17 mouse cellular contexts compared by ENCODE assay signal in the genomic region with DNA sequence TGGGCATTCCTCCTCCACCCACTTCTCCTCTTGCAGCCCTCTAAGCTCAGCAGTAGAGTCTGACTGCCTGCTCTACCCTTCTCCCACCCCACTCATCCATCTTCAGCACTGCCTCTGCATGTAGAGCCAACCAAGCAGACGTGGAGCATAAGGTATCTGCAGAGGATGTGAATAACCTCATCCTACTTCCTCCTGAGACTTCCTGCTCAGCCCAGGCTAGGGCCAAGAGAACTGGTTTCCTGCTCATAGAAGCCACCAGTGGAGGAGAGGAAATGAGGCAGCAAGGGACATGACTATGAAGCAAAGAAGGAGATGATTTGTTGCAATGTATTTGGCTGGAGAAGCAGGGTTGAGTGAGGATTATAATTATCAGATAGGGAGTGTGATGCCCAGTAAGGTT.
DNase-seq lines count a peak whose midpoint lies in the region; ATAC-seq lines count a peak whose summit lies in the region.
"Had no signal": no experiment of that assay in that cellular context is flagged by ENCODE, and none has a peak within 500 bp of the region (broad histone marks: within the 10 kb centered on the region; RNA-seq: fewer than 3 reads in every experiment).

No protein-coding gene starts in this region.

- peak; percentile 24 for DNase-seq in heart, adult 8-10 months (ENCODE audit: low spot score)
- no peak for DNase-seq in heart, embryonic 10.5 days (ENCODE audit: low spot score)
- DNase-seq in right cerebral cortex, adult 18-20 months, result peak; percentile 0
- DNase-seq in right cerebral cortex, postnatal 36 days (ENCODE audit: low spot score in 2 of 2), result no peak
- peak; percentile 8 for DNase-seq in heart, postnatal 4 days
- no peak for DNase-seq in spleen, postnatal 36 days (ENCODE audit: low spot score in 2 of 2)
- DNase-seq in left cerebral cortex, adult 11 months (ENCODE audit: low spot score), result no peak
- DNase-seq: cerebellum, adult 9-10 months; gastrocnemius, postnatal 10 days; right cerebral cortex, postnatal 25 days had no signal

- no peaks in the 10 kb centered on the region for H3K9me3 ChIP-seq in heart, embryonic 10.5 days
- H3K9me3 ChIP-seq in liver, embryonic 16.5 days (replicated peaks; ENCODE audit: control insufficient read depth, low read length), result no peaks in the 10 kb centered on the region
- H3K9me3 ChIP-seq: embryonic facial prominence, embryonic 12.5 days; forebrain, embryonic 12.5 days; stomach, embryonic 15.5 days had no signal

- ATAC-seq in liver, embryonic 16.5 days (ENCODE audit: low read depth), result peak; percentile 45; the same call in 1 of the 2 replicates
- ATAC-seq: CD4-positive, CD25-positive, alpha-beta regulatory T cell, adult 4 months; hindbrain, embryonic 16.5 days had no signal

- H3K36me3 ChIP-seq in heart, embryonic 10.5 days, result no peaks in the 10 kb centered on the region
- H3K36me3 ChIP-seq in liver, embryonic 16.5 days (ENCODE audit: control insufficient read depth, insufficient read depth), result no peaks in the 10 kb centered on the region
- H3K36me3 ChIP-seq: embryonic facial prominence, embryonic 12.5 days; forebrain, embryonic 12.5 days; stomach, embryonic 15.5 days had no signal

- WGBS in heart, embryonic 10.5 days, result 43% methylated on average over 1 of the region's 1 CpGs
- 6% methylated on average over 1 of the region's 1 CpGs for WGBS in liver, embryonic 16.5 days (ENCODE audit: insufficient replicate concordance)

- no peak overlapping the region for H3K9ac ChIP-seq in liver, embryonic 16.5 days (ENCODE audit: low read depth, low read length)
- H3K9ac ChIP-seq: embryonic facial prominence, embryonic 12.5 days; forebrain, embryonic 12.5 days; stomach, embryonic 15.5 days had no signal

- H3K4me3 ChIP-seq in heart, embryonic 10.5 days, result no peak overlapping the region
- no peak overlapping the region for H3K4me3 ChIP-seq in liver, embryonic 16.5 days (ENCODE audit: low read depth, low read length)
- H3K4me3 ChIP-seq: embryonic facial prominence, embryonic 12.5 days; forebrain, embryonic 12.5 days; layer of hippocampus, adult 2 months; stomach, embryonic 15.5 days had no signal

- H3K4me1 ChIP-seq in heart, embryonic 10.5 days, result no peaks in the 10 kb centered on the region
- no peaks in the 10 kb centered on the region for H3K4me1 ChIP-seq in liver, embryonic 16.5 days (ENCODE audit: control insufficient read depth, low read depth, low read length)
- H3K4me1 ChIP-seq: embryonic facial prominence, embryonic 12.5 days; forebrain, embryonic 12.5 days; stomach, embryonic 15.5 days had no signal

- H3K27ac ChIP-seq in heart, embryonic 10.5 days, result no peak overlapping the region
- H3K27ac ChIP-seq in liver, embryonic 16.5 days (ENCODE audit: low read length), result no peak overlapping the region
- H3K27ac ChIP-seq: embryonic facial prominence, embryonic 12.5 days; forebrain, embryonic 12.5 days; layer of hippocampus, adult 2 months; stomach, embryonic 15.5 days had no signal

- H3K27me3 ChIP-seq in heart, embryonic 10.5 days (ENCODE audit: insufficient read depth, poor library complexity, severe bottlenecking), result no peaks in the 10 kb centered on the region
- H3K27me3 ChIP-seq in liver, embryonic 16.5 days (ENCODE audit: control insufficient read depth, insufficient read depth, low read depth, low read length), result no peaks in the 10 kb centered on the region
- H3K27me3 ChIP-seq: embryonic facial prominence, embryonic 12.5 days; forebrain, embryonic 12.5 days; stomach, embryonic 15.5 days had no signal

- H3K4me2 ChIP-seq in liver, embryonic 16.5 days (ENCODE audit: low read depth, low read length), result no peak overlapping the region
- H3K4me2 ChIP-seq: embryonic facial prominence, embryonic 12.5 days; forebrain, embryonic 12.5 days; stomach, embryonic 15.5 days had no signal

Comparison
In these comparisons a context has a peak if more than half of its experiments do, and no peak if none do; other contexts are left out.
1. DNase-seq: peak in heart, adult 8-10 months (single experiment), right cerebral cortex, adult 18-20 months (single experiment) and heart, postnatal 4 days (single experiment); none in heart, embryonic 10.5 days (single experiment), right cerebral cortex, postnatal 36 days (0 of 2), spleen, postnatal 36 days (0 of 2) and left cerebral cortex, adult 11 months (single experiment).